Mouse (Mus musculus) kidney, postnatal 0 days (tissue): ENCODE measurements around the gene Slain2. TPM values are rescaled to one million over a fixed set of nuclear protein-coding genes. Genes with fewer than 3 reads are reported as not detected.

ENCODE experiments used
- ATAC-seq: fragments of 200-750 bp; cut with Nextera tagmentation; replicated peaks from 2 replicates; pipeline ENCODE4 v1.8.0; 2017; ENCODE audit warnings: low read depth, moderate number of reproducible peaks, moderate TSS enrichment, moderate library complexity; ENCODE audit not compliant: low FRiP score
- DNase-seq: peaks from one replicate; pipeline ENCODE4 v3.0.0-alpha.2; 2016; ENCODE audit warnings: low spot score
- H3K27ac ChIP-seq: fragments of 300-500 bp; sonication (generic); 2 replicates; pipeline ENCODE4 v1.5.1; 2014; ENCODE audit warnings: mild to moderate bottlenecking
- H3K27me3 ChIP-seq: fragments of 300-500 bp; sonication (generic); 2 replicates; pipeline ENCODE4 v1.6.1; 2014; ENCODE audit warnings: low read length, mixed read lengths; ENCODE audit not compliant: insufficient read depth
- H3K36me3 ChIP-seq: fragments of 300-500 bp; sonication (generic); 2 replicates; pipeline ENCODE4 v1.6.1; 2014; ENCODE audit warnings: low read length, mixed read lengths; ENCODE audit not compliant: insufficient read depth
- H3K4me1 ChIP-seq: fragments of 300-500 bp; sonication (generic); replicated peaks from 2 replicates; pipeline ENCODE4 v1.6.1; 2014; ENCODE audit warnings: antibody characterized with exemption, low read length, mixed read lengths; ENCODE audit not compliant: insufficient read depth
- H3K4me2 ChIP-seq: fragments of 300-500 bp; sonication (generic); 2 replicates; pipeline ENCODE4 v1.6.1; 2014; ENCODE audit warnings: mild to moderate bottlenecking, low read length, moderate library complexity, mixed read lengths
- H3K4me3 ChIP-seq: fragments of 300-500 bp; sonication (generic); replicated peaks from 2 replicates; pipeline ENCODE4 v1.5.1; 2014; ENCODE audit warnings: low read depth, low read length
- H3K9ac ChIP-seq: fragments of 300-500 bp; sonication (generic); 2 replicates; pipeline ENCODE4 v1.6.1; 2014; ENCODE audit warnings: low read depth, low read length
- H3K9me3 ChIP-seq: fragments of 300-500 bp; sonication (generic); replicated peaks from 2 replicates; pipeline ENCODE4 v1.6.1; 2016; ENCODE audit warnings: low read length, inconsistent platforms, mixed read lengths
- CTCF ChIP-seq: IDR thresholded peaks from 2 replicates; pipeline ENCODE4 v1.5.1; 2016; ENCODE audit warnings: antibody characterized with exemption, low read depth, mild to moderate bottlenecking, moderate library complexity
- WGBS: fragments of 180-500 bp; shearing (Covaris S2); extraction: QIAGEN DNeasy Blood & Tissue Kit; methylation state at CpG from one replicate; pipeline ENCODE4 v1.1.7; 2014; 5-methylcytosine and 5-hydroxymethylcytosine counted together
- polyA plus RNA-seq: library from polyadenylated mRNA; unstranded; fragments of >200 nt; fragmentation: Nextera tagmentation; extraction: Ambion mirVana; gene quantifications from 2 replicates; pipeline ENCODE4 v1.2.1, GENCODE M21; 2015

Gene Slain2
- polyA plus RNA-seq, 1 experiment from 2014 or later = 14.6 TPM

DNA sequence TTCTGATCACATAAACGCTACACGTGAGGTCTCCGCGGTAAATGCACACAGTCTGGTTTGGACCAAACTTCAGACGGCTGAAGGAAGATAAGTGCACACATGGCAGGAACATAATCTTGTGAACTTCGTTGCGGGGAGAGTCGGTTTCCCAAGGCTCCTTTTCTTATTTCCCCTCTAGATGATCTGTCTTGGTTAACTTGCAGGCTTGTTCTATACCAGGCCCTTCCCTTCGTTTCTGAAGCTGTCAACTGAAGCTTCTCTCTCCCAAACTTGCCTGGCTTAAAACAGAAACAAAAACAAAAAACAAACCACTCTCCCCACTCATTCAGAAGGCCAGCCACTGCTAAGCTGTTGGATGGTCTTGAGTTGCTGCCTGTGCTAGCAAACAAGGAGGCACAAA lies 100.6 kb downstream of the Slain2 start:
- Histone ChIP-seq H3K27ac (no peak overlapping the region), H3K4me1 (no peaks in the 10 kb centered on the region), H3K36me3 (no peaks in the 10 kb centered on the region), H3K4me2 (0 out of 2 replicates have a peak overlapping the region, but pooled peaks have one; percentile 4), H3K27me3 (no peaks in the 10 kb centered on the region), H3K9me3 (no peaks in the 10 kb centered on the region), H3K9ac (no peak overlapping the region), H3K4me3 (no peak overlapping the region)
- DNase-seq = no peak
- TF ChIP-seq CTCF = no peak
- 39% methylated on average over 9 of the region's 9 CpGs for WGBS
- no peak for ATAC-seq

DNA sequence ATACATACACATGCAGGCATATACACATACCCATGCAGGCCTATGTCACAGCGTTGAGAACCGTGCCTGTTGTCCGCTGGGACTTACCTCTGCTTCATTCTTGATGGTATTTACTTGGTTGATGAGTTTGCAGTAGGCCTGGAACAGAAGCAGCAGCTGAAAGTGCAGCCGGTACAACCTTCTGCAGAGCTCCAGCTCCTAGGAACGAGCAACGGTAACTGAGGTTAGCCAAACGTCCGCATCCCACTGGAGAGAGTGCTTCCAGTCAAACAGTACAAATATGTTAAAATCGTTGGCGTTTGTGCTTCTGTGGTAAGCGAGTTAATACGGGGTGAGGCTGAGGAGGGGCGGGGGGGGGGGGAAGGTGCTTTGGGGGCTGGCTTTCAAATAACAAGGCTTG lies 109.7 kb downstream of the Slain2 start:
- Histone ChIP-seq H3K4me3 (no peak overlapping the region), H3K27me3 (no peaks in the 10 kb centered on the region), H3K27ac (no peak overlapping the region), H3K9ac (no peak overlapping the region), H3K4me1 (no peaks in the 10 kb centered on the region), H3K9me3 (no peaks in the 10 kb centered on the region), H3K36me3 (peaks cover 26% of the 10 kb centered on the region), H3K4me2 (no peak overlapping the region)
- no peak for TF ChIP-seq CTCF
- DNase-seq = no peak
- no peak for ATAC-seq
- 86% methylated on average over 13 of the region's 13 CpGs for WGBS

Other genes starting within 250 kb of the Slain2 start
- 0.45 and 0.78 TPM in 2 replicates for gene Txk, start 161.5 kb upstream of the Slain2 start, polyA plus RNA-seq
- gene Tec, start 45.8 kb upstream of the Slain2 start, polyA plus RNA-seq = 8.4 and 9.1 TPM in 2 replicates
- not detected in 2 replicates for gene Gm10135, start 60.4 kb downstream of the Slain2 start, polyA plus RNA-seq
- 1.1 and 1.5 TPM in 2 replicates for gene Slc10a4, start 92.6 kb downstream of the Slain2 start, polyA plus RNA-seq